In genomic region chr13:28768717-28769426, GRCm38 (mm10) we compare ENCODE assay signal across 10 mouse cellular contexts.
DNase-seq lines count a peak whose midpoint lies in the region; ATAC-seq lines count a peak whose summit lies in the region.
"Had no signal": no experiment of that assay in that cellular context is flagged by ENCODE, and none has a peak within 500 bp of the region (broad histone marks: within the 10 kb centered on the region; RNA-seq: fewer than 3 reads in every experiment).

No protein-coding gene starts in this region.

- H3K27ac ChIP-seq in heart, embryonic 11.5 days (ENCODE audit: low read depth, low read length), result peak overlapping the region; percentile 4; the same call in 1 of the 2 replicates
- H3K27ac ChIP-seq in heart, embryonic 15.5 days, result 0 out of 2 replicates have a peak overlapping the region, but pooled peaks have one; percentile 1
- H3K27ac ChIP-seq in midbrain, embryonic 13.5 days, result peak overlapping the region; percentile 85

- H3K4me1 ChIP-seq in heart, embryonic 11.5 days (ENCODE audit: control insufficient read depth, insufficient read depth, low read length), result peaks cover 14% of the 10 kb centered on the region
- H3K4me1 ChIP-seq in heart, embryonic 15.5 days (replicated peaks), result peaks cover 28% of the 10 kb centered on the region
- peaks cover 42% of the 10 kb centered on the region for H3K4me1 ChIP-seq in midbrain, embryonic 13.5 days (replicated peaks)
- H3K4me1 ChIP-seq: megakaryocyte, embryonic 14.5 days had no signal

- no peak for DNase-seq in heart, adult 8-10 months (ENCODE audit: low spot score)
- peak; percentile 71 for DNase-seq in embryo, embryonic 10.5 days (ENCODE audit: low spot score)
- no peak for DNase-seq in lung, postnatal 36 days
- no peak for DNase-seq in adrenal gland, postnatal 4 days (ENCODE audit: low spot score in 2 of 2)
- DNase-seq: cerebellum, postnatal 36 days had no signal

- no peaks in the 10 kb centered on the region for H3K36me3 ChIP-seq in heart, embryonic 11.5 days (ENCODE audit: control insufficient read depth, insufficient read depth, low read length)
- H3K36me3 ChIP-seq in heart, embryonic 15.5 days, result no peaks in the 10 kb centered on the region
- no peaks in the 10 kb centered on the region; the same call in 1 of the 2 replicates for H3K36me3 ChIP-seq in midbrain, embryonic 13.5 days

- no peaks in the 10 kb centered on the region for H3K27me3 ChIP-seq in heart, embryonic 11.5 days (ENCODE audit: control insufficient read depth, insufficient read depth, low read length)
- no peaks in the 10 kb centered on the region for H3K27me3 ChIP-seq in heart, embryonic 15.5 days
- H3K27me3 ChIP-seq in midbrain, embryonic 13.5 days, result no peaks in the 10 kb centered on the region

- peak overlapping the region; percentile 21; the same call in 1 of the 2 replicates for H3K4me2 ChIP-seq in heart, embryonic 11.5 days
- H3K4me2 ChIP-seq in heart, embryonic 15.5 days, result no peak overlapping the region
- peak overlapping the region; percentile 20 for H3K4me2 ChIP-seq in midbrain, embryonic 13.5 days (replicated peaks)

- H3K9me3 ChIP-seq in heart, embryonic 11.5 days (replicated peaks; ENCODE audit: control insufficient read depth, low read length), result no peaks in the 10 kb centered on the region
- no peaks in the 10 kb centered on the region for H3K9me3 ChIP-seq in heart, embryonic 15.5 days (replicated peaks)
- no peaks in the 10 kb centered on the region for H3K9me3 ChIP-seq in midbrain, embryonic 13.5 days

- 40% methylated on average over 14 of the region's 14 CpGs for WGBS in heart, embryonic 11.5 days (ENCODE audit: insufficient replicate concordance)
- WGBS in heart, embryonic 15.5 days, result 39% methylated on average over 14 of the region's 14 CpGs
- 39% methylated on average over 14 of the region's 14 CpGs for WGBS in midbrain, embryonic 13.5 days

- H3K9ac ChIP-seq in heart, embryonic 11.5 days (ENCODE audit: low read depth, low read length), result peak overlapping the region; percentile 17; the same call in 1 of the 2 replicates
- H3K9ac ChIP-seq in heart, embryonic 15.5 days, result no peak overlapping the region
- H3K9ac ChIP-seq in midbrain, embryonic 13.5 days (replicated peaks), result 0 out of 2 replicates have a peak overlapping the region, but pooled peaks have one; percentile 39

- no peak overlapping the region for H3K4me3 ChIP-seq in heart, embryonic 11.5 days (ENCODE audit: low read depth, low read length)
- no peak overlapping the region for H3K4me3 ChIP-seq in heart, embryonic 15.5 days
- no peak overlapping the region for H3K4me3 ChIP-seq in midbrain, embryonic 13.5 days (replicated peaks)
- H3K4me3 ChIP-seq: megakaryocyte, embryonic 14.5 days had no signal

- ATAC-seq in heart, embryonic 11.5 days (replicated peaks; ENCODE audit: insufficient number of reproducible peaks, low FRiP score, low TSS enrichment), result no peak
- ATAC-seq in heart, embryonic 15.5 days (replicated peaks; ENCODE audit: insufficient number of reproducible peaks, insufficient read depth, low FRiP score, low read depth), result no peak
- ATAC-seq in midbrain, embryonic 13.5 days, result peak; percentile 69
- no peak for ATAC-seq in activated CD4-positive, CD25-positive, alpha-beta regulatory T cell, adult 4 months

Comparison
In these comparisons a context has a peak if more than half of its experiments do, and no peak if none do; other contexts are left out.
1. H3K27ac ChIP-seq: peak in every context shown above with its lines; median percentile 85 in midbrain, embryonic 13.5 days; 4 in heart, embryonic 11.5 days; 1 in heart, embryonic 15.5 days.